Mouse (Mus musculus) left cerebral cortex, adult 11 months (tissue): ENCODE results near the gene Eya3.
A peak's percentile ranks its signal among the peaks of the same experiment; 100 is the strongest.
"Not testable (repeated sequence)": the region's sequence is repeated elsewhere in the genome, so short reads cannot be mapped to it uniquely, and the experiment has no call there.

ENCODE experiments used
- DNase-seq: peaks from one replicate; pipeline ENCODE4 v3.0.0; 2022; ENCODE audit warnings: low spot score

The Eya3 gene

GRCm38 (mm10) chr4:132743992-132744911 lies 105.5 kb downstream of the Eya3 start:
- peak; percentile 65 for DNase-seq

DNA sequence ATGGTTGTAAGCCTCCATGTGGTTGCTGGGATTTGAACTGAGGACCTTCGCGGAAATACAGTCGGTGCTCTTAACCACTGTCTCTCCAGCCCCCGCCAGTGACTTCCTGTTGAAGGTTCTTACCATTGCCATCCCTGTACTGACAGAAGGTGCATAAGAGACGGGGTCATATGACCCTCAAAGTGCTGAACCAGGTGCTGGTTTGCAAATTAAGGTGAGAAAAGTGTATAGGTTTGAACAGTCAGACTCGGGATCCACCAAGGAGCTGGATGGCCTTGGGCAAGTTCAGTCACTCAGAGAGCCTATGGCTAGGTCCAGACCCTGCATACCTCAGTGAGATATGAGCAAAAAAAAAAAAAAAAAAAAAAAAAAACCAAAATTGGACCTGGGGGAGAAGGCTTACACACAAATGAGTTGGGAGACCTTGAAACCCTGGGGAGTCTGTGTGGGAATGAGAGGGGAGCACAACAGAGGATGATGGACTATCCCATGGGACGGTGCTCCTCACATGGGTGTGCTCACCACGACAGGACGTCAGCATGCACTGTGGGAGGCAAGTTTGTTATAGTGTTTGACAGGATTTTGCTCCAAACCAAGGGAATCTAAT lies 108.2 kb downstream of the Eya3 start:
- no peak for DNase-seq

- no peak for DNase-seq
These were observed 109.0 kb downstream of the Eya3 start for GRCm38 (mm10) chr4:132747664-132748259.

DNA sequence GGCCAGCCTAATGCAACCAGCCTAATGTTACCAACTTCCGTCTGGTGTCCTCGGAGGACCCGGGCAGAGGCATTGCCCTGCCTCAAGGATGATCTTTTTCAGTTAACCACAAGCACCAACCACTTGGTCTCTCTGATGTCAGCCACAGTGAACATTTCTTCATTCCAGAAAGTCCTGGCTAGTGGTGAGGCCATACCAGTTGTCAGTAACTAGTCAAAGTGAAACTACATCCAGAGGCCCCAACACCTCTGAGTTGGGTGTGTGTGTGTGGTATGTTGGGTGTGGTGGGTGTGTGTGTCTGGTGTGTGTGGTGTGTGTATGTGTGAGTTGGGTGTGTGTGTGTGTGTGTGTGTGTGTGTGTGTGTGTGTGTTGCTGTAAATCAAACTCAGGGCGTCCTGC lies 110.0 kb downstream of the Eya3 start:
- DNase-seq, result no peak

DNA sequence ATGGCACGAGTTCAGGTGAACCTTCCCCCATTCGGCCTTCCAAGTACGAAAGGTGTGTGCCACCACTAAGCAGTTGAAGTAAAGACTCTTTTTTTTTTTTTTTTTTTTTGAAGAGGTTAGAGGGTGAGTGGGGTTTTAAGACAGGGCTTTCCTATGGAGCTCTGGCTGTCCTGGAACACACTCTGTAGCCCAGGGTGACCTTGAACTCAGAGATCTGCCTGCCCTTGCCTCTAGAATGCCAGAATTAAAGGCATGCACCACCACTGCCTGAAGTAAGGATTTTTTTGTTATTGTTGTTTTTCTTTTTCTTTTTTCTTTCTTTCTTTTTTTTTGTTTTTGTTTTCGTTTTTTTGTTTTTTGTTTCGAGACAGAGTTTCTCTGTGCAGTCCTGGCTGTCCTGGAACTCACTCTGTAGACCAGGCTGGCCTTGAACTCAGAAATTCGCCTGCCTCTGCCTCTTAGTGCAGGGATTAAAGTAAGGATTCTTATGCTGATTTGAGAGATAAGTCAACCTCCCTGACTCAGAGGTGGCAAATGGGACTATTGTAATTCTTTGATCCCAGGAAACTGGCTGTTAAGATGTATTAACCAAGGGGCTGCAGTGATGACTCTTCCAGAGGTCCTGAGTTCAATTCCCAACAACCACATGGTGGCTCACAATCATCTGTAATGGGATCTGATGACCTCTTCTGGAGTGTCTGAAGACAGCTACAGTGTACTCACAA lies 110.6 kb downstream of the Eya3 start:
- no peak for DNase-seq

GRCm38 (mm10) chr4:132752992-132753391 lies 114.2 kb downstream of the Eya3 start:
- no peak for DNase-seq

GRCm38 (mm10) chr4:132756974-132757373 lies 118.2 kb downstream of the Eya3 start, which contains the start of gene Smpdl3b:
Gene Smpdl3b, minus strand, starts transcription at chr4:132757252.
- DNase-seq, result peak; percentile 55

GRCm38 (mm10) chr4:132757633-132758351 lies 119.0 kb downstream of the Eya3 start:
- DNase-seq, result no peak

GRCm38 (mm10) chr4:132760296-132760695 lies 121.5 kb downstream of the Eya3 start:
- no peak for DNase-seq

- DNase-seq, result no peak
These were observed 123.8 kb downstream of the Eya3 start for GRCm38 (mm10) chr4:132762602-132763001.

GRCm38 (mm10) chr4:132763125-132763524 lies 124.3 kb downstream of the Eya3 start:
- not testable (repeated sequence) for DNase-seq

DNA sequence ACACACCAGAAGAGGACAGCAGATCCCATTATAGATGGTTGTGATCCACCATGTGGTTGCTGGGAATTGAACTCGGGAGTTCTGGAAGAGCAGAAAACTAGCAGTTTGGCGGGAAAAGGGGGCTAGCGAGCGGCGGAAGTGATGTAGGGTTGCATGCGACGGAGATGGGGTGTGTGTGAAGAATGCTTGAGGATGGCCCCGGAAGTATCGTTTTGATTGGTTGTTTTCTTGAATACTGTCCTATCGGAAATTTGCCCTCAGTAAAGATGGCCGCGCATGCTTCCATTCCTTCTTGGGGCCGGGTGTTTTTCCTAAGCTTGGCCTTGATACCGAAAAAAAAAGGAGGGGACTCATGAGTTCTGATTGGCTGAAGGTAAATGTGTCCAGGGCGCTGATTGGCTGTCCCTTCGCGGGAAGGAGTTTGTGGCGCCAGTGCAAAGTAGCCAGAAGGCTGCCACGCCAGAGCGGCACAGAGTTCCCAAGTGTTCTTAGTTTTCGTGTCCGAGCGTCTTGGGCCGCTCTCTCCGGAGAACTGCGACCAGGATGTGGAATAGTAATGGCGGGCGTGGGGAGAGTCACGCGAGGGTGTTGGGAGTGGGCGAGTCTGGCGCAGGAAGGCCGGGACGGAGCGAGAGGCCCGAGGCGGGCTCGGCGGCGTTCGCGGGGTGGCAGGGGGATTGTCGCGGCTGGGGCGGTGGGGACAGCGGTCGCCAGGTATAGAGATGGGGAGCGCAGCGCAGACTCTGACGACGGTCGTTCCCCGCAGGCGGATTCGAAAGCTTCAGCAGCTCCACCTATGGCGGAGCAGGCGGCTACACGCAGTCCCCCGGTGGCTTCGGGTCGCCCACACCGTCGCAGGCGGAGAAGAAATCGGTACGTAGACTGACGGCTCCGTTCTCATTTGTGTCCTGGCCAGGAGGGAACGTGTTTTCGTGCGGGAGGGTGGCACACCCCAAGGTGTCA lies 129.4 kb downstream of the Eya3 start, which contains the start of gene Rpa2:
Gene Rpa2, plus strand, starts transcription at position 419 of the 963 bp plus-strand sequence.
- peak; percentile 99 for DNase-seq

DNA sequence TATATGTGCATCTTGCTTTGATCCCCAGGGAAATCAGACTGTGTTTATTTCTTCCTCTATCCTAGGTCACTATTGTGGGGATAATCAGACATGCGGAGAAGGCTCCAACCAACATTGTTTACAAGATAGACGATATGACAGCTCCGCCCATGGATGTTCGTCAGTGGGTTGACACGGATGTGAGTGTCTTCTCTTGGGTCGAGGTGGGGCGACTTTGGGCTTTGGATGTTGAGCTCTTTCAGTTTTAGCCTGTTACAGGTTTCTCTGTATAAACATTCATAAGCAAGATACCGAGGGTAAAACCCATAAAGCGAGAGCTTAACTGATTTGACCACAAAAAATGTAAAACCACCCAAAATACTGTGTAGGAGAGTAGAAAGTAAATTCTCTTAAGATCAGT lies 133.0 kb downstream of the Eya3 start:
- no peak for DNase-seq
